Mouse (Mus musculus) kidney, embryonic 14.5 days (tissue): Measurements from ENCODE around the gene Obsl1. TPM values are rescaled to one million over a fixed set of nuclear protein-coding genes. Genes with fewer than 3 reads are reported as not detected.
A peak's percentile ranks its signal among the peaks of the same experiment; 100 is the strongest.

ENCODE experiments used
- ATAC-seq: fragments of 200-750 bp; cut with Nextera tagmentation; 2 replicates; pipeline ENCODE4 v1.8.0; 2017; ENCODE audit warnings: moderate number of reproducible peaks, mild to moderate bottlenecking, moderate TSS enrichment, moderate library complexity; ENCODE audit not compliant: low FRiP score, low TSS enrichment
- H3K27ac ChIP-seq: fragments of 300-500 bp; sonication (generic); 2 replicates; pipeline ENCODE4 v1.5.1; 2014; ENCODE audit warnings: low read depth, mild to moderate bottlenecking, low read length, moderate library complexity, mixed read lengths
- H3K27me3 ChIP-seq: fragments of 300-500 bp; sonication (generic); 2 replicates; pipeline ENCODE4 v1.6.1; 2014; ENCODE audit warnings: mild to moderate bottlenecking, low read length; ENCODE audit not compliant: control insufficient read depth, insufficient read depth
- H3K36me3 ChIP-seq: fragments of 300-500 bp; sonication (generic); 2 replicates; pipeline ENCODE4 v1.6.1; 2014; ENCODE audit warnings: low read length, mixed read lengths; ENCODE audit not compliant: control insufficient read depth, insufficient read depth
- H3K4me1 ChIP-seq: fragments of 300-500 bp; sonication (generic); 2 replicates; pipeline ENCODE4 v1.6.1; 2014; ENCODE audit warnings: low read length, mixed read lengths; ENCODE audit not compliant: control insufficient read depth, insufficient read depth
- H3K4me2 ChIP-seq: fragments of 300-500 bp; sonication (generic); replicated peaks from 2 replicates; pipeline ENCODE4 v1.6.1; 2014; ENCODE audit warnings: low read depth, mild to moderate bottlenecking, low read length
- H3K4me3 ChIP-seq: fragments of 300-500 bp; sonication (generic); 2 replicates; pipeline ENCODE4 v1.5.1; 2014; ENCODE audit warnings: mild to moderate bottlenecking, low read length
- H3K9ac ChIP-seq: fragments of 300-500 bp; sonication (generic); 2 replicates; pipeline ENCODE4 v1.6.1; 2014; ENCODE audit warnings: low read depth, mild to moderate bottlenecking, low read length, moderate library complexity
- H3K9me3 ChIP-seq: fragments of 300-500 bp; sonication (generic); 2 replicates; pipeline ENCODE4 v1.6.1; 2016; ENCODE audit warnings: low read length; ENCODE audit not compliant: control insufficient read depth
- WGBS: fragments of 180-500 bp; shearing (Covaris S2); extraction: QIAGEN DNeasy Blood & Tissue Kit; methylation state at CpG from one replicate; pipeline ENCODE4 v1.1.7; 2014; 5-methylcytosine and 5-hydroxymethylcytosine counted together
- polyA plus RNA-seq: library from polyadenylated mRNA; unstranded; fragments of >200 nt; fragmentation: Nextera tagmentation; extraction: Ambion mirVana; gene quantifications from 2 replicates; pipeline ENCODE4 v1.2.1, GENCODE M21; 2014

Gene Obsl1
- polyA plus RNA-seq, 1 experiment from 2014 or later, result 79.8 TPM

DNA sequence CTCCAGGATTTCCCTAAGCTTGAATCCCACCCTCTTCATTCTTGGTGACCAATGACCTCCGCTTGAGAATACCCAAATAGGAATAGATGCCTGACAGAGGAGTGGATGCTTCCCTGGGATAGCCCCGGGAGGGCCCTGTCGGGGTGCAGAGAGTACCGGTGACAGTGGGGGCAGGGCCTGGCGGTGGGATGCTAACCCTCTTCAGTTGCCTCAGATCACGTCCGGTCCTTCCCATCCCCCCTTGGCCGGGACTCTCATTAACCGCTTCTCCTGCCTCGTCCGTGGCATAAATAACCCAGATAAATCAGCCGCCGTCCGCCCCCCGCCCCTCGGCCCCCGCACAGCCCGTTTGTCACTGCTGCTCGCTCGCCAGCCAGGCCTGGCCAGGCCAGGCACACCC is 59.6 kb downstream of the Obsl1 start:
- H3K9ac ChIP-seq, result peak overlapping the region; percentile 31; the same call in 1 of the 2 replicates
- H3K9me3 ChIP-seq, result no peaks in the 10 kb centered on the region
- peaks cover 30% of the 10 kb centered on the region for H3K27me3 ChIP-seq
- H3K4me3 ChIP-seq, result no peak overlapping the region; the same call in 1 of the 2 replicates
- peak; percentile 34 for ATAC-seq
- WGBS, result under 1% methylated on average over 20 of the region's 20 CpGs
- peaks cover 92% of the 10 kb centered on the region for H3K4me1 ChIP-seq
- peak overlapping the region; percentile 37 for H3K4me2 ChIP-seq
- peak overlapping the region; percentile 81; the same call in 1 of the 2 replicates for H3K27ac ChIP-seq
- H3K36me3 ChIP-seq, result 0 out of 2 replicates have a peak, but pooled peaks cover 3% of the 10 kb centered on the region

DNA sequence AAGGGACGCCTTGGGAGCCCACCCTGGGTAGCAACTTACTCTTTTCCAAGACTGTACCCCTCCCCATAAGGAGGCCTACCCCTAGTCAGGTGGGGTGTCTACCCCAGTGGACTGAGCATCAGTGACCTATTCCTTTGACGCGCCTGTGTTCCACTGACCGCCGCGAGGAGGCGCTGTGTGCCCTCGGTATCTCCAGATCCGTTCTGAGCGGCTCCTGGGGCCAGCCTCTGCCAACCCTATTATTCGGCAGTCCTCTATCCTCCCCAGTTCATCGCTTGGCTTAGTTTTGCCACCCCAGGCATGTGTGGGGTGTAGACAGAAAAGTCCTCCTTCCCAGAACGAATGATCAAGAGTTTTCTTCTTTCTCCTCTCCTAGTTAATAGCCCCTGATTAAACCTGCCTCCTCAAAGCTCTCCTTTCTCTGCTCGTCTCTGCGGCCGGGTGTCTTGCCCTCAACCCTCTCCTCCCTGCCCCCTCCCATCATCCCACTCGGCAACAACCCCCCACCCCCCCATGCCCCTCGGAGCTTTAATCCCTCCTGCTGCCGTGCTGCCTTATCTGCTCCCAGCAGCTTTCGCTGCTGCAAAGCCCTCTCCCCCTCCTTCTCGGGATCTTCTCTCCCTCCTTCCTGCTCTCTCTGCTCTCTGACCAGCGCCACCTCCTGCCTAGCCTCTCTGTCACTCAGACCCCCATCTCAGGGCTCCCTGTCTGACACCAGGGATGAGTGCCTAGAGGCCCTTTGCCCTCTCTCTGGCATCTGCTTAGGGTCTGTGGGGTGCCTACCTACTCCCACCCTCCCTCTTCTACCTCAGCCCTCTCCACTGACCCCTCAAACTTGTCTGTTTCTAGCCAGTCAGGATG is 60.3 kb downstream of the Obsl1 start:
- H3K9ac ChIP-seq, result peak overlapping the region; percentile 31; the same call in 1 of the 2 replicates
- peak; percentile 17; the same call in 1 of the 2 replicates for ATAC-seq
- H3K4me2 ChIP-seq, result peak overlapping the region; percentile 37
- H3K4me3 ChIP-seq, result 0 out of 2 replicates have a peak overlapping the region, but pooled peaks have one; percentile 9
- H3K9me3 ChIP-seq, result no peaks in the 10 kb centered on the region
- WGBS, result under 1% methylated on average over 22 of the region's 22 CpGs
- peaks cover 89% of the 10 kb centered on the region for H3K4me1 ChIP-seq
- H3K27me3 ChIP-seq, result peaks cover 24% of the 10 kb centered on the region
- peak overlapping the region; percentile 81; the same call in 1 of the 2 replicates for H3K27ac ChIP-seq
- peaks cover 4% of the 10 kb centered on the region; the same call in 1 of the 2 replicates for H3K36me3 ChIP-seq

DNA sequence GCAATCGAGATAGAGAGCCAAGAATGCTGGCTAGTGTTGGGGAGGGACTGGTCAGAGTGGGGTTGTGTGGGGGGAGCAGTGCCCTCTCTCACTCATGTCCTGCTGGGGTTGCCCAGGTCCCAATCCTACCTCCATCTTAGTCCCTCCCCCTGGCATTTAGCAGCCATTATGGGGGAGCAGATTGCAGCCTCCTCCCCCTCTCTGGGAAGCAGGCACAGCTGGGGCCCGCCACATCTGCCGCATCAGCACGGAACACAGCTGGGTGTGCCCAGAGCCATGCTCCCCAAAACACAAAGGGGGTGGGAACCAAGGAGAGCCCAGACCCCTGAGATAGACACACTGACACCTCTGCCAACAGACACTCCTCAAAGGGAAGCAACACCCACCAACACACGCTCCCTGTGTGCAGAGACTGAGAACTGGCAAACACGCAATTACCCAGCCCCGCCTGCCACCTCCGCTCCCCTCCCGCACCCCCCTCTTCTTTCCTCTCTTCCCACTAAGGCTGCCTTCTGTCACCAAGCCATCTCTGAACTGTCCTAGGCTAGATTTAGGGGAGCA is 61.0 kb downstream of the Obsl1 start:
- peak overlapping the region; percentile 9; the same call in 1 of the 2 replicates for H3K9ac ChIP-seq
- no peaks in the 10 kb centered on the region for H3K9me3 ChIP-seq
- H3K36me3 ChIP-seq, result peaks cover 4% of the 10 kb centered on the region; the same call in 1 of the 2 replicates
- peaks cover 82% of the 10 kb centered on the region for H3K4me1 ChIP-seq
- 0 out of 2 replicates have a peak overlapping the region, but pooled peaks have one; percentile 37 for H3K4me2 ChIP-seq
- no peak overlapping the region for H3K27ac ChIP-seq
- H3K4me3 ChIP-seq, result no peak overlapping the region
- WGBS, result 12% methylated on average over 9 of the region's 9 CpGs
- peaks cover 17% of the 10 kb centered on the region for H3K27me3 ChIP-seq
- no peak for ATAC-seq

DNA sequence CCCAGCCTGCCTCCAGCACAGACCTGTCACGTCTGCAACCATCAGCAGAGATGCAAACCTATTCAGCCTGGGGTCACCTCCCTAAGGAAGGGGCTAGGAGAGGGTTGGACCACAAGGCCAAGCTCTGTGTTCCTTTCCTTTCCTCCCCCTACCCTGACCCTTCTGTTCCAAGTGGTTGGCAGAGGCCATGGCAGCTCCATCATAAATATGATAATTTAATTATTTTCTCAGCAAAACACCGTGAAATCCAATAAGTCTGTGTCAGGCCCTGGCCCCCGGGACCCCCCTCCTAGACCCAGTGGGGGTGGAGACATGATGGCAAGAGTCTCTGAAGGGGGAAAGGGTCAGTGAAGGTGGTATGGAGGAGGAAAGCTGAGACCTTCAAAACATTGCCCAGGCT is 62.0 kb downstream of the Obsl1 start:
- Histone ChIP-seq H3K27ac (no peak overlapping the region), H3K4me1 (peaks cover 71% of the 10 kb centered on the region), H3K27me3 (peaks cover 7% of the 10 kb centered on the region; the same call in 1 of the 2 replicates), H3K9ac (no peak overlapping the region), H3K4me2 (no peak overlapping the region), H3K9me3 (no peaks in the 10 kb centered on the region), H3K4me3 (no peak overlapping the region), H3K36me3 (peaks cover 4% of the 10 kb centered on the region; the same call in 1 of the 2 replicates)
- ATAC-seq, result 0 out of 2 replicates have a peak, but pooled peaks have one; percentile 8
- WGBS, result 20% methylated on average over 3 of the region's 3 CpGs

DNA sequence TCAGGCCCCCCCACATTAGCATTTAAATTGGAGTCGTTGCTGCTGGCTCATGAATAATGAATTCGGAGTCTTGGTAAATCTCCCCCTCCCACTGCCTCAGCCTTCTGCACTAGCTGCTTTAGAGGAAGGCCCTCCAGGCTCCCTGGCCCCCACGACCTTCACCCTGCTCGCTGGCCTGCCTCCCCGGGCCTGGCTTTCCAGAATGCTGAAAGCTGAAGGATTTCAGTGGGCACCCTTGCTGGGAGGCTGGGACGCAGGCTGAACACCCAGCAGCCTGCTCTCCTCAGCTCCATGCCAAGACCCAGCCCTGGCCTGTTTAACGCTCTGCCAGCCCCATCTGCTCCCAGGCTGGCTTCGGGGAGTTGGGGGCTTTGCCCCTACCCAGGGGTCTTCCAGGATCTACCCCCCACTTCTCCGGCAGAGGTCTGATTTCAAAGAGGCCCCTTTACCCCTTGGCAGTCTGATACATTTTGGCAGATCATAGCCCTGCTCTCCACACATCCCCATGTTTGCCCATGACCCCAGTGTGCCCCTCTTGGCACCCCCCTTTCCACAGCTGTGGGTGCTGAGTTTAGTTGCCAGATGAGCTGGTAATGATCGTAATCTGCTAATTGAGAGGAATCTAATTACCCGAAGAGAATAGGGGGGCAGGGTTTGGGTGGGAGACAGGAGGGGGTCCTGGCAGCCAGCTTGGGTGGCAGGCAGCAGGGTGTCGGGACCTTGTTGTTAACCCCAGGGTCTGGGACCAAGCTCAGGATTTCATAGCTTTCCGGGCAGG is 62.8 kb downstream of the Obsl1 start:
- H3K9ac ChIP-seq, result no peak overlapping the region
- H3K36me3 ChIP-seq, result peaks cover 4% of the 10 kb centered on the region; the same call in 1 of the 2 replicates
- H3K9me3 ChIP-seq, result no peaks in the 10 kb centered on the region
- H3K27me3 ChIP-seq, result no peaks in the 10 kb centered on the region
- peaks cover 64% of the 10 kb centered on the region for H3K4me1 ChIP-seq
- no peak for ATAC-seq
- WGBS, result 23% methylated on average over 13 of the region's 13 CpGs
- no peak overlapping the region for H3K4me2 ChIP-seq
- H3K27ac ChIP-seq, result no peak overlapping the region
- no peak overlapping the region for H3K4me3 ChIP-seq

DNA sequence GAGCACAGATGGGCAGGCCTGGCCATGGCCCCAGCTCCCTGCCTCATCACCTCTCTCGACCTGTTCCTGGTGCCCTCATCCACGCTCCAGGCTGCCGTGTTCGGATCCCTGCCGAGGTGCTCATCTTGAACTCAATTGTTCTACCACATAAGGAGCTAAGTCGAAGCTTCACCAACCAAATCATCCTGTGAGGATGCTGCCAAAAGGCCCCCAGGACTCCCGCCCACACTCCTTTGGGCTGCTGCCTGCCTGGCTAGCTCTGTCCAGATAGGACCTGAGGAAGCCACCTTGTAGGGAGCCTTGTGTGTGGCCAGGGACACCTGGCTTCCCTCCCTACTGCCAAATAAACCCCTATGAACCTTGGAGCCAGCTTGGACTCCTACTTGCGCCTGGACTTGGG is 63.4 kb downstream of the Obsl1 start:
- Histone ChIP-seq H3K9me3 (no peaks in the 10 kb centered on the region), H3K4me2 (no peak overlapping the region), H3K4me3 (no peak overlapping the region), H3K27ac (no peak overlapping the region), H3K27me3 (no peaks in the 10 kb centered on the region), H3K9ac (no peak overlapping the region), H3K36me3 (peaks cover 4% of the 10 kb centered on the region; the same call in 1 of the 2 replicates), H3K4me1 (peaks cover 57% of the 10 kb centered on the region)
- 52% methylated on average over 8 of the region's 8 CpGs for WGBS
- no peak for ATAC-seq

DNA sequence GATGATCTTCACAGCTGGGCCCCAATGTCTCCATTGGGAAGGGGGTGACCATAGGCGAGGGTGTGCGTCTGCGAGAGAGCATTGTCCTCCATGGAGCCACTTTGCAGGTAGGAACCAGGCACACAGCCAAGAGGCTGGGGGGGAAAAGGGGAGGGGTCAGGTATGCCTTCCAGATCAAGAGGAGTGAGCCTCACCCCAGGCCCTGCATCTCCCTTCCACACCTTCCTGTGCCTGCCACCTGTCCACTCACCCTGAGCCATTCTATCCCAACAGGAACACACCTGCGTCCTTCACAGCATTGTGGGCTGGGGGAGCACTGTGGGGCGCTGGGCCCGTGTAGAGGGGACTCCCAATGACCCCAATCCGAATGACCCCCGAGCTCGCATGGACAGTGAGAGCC is 64.1 kb downstream of the Obsl1 start:
- peaks cover 52% of the 10 kb centered on the region for H3K4me1 ChIP-seq
- no peak for ATAC-seq
- WGBS, result 80% methylated on average over 9 of the region's 9 CpGs

DNA sequence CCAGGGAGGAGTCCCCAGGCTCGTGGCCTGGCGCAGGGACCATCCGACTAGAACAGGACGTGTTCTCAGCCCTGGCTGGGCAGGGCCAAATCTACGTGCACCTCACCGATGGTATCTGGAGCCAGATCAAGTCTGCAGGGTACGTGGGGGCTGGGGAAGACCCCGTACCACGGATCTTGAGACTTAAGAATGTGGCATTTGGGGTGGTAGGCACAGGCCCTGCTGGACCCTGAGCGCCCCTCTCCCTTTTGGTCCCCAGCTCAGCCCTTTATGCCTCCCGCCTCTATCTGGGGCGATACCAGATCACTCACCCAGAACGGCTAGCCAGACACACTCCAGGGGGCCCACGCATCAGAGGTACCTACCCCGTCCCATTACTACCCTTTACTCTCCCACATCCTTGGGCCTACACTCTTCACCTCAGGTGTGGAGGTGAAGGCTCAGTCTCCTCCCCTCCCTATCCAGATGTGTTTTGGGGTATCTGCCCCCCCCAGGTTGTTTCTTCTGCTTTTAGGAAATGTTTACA is 64.7 kb downstream of the Obsl1 start:
- Histone ChIP-seq H3K4me1 (peaks cover 52% of the 10 kb centered on the region), H3K36me3 (peaks cover 4% of the 10 kb centered on the region; the same call in 1 of the 2 replicates), H3K27me3 (no peaks in the 10 kb centered on the region), H3K9ac (no peak overlapping the region), H3K4me2 (no peak overlapping the region), H3K9me3 (no peaks in the 10 kb centered on the region), H3K27ac (no peak overlapping the region), H3K4me3 (no peak overlapping the region)
- 68% methylated on average over 15 of the region's 15 CpGs for WGBS
- no peak for ATAC-seq

More for the DNA sequence above, 64.1 kb downstream of the Obsl1 start:
- no peak overlapping the region for H3K27ac ChIP-seq
- H3K27me3 ChIP-seq, result no peaks in the 10 kb centered on the region
- H3K4me2 ChIP-seq, result no peak overlapping the region
- H3K9ac ChIP-seq, result no peak overlapping the region
- peaks cover 4% of the 10 kb centered on the region; the same call in 1 of the 2 replicates for H3K36me3 ChIP-seq
- H3K4me3 ChIP-seq, result no peak overlapping the region
- no peaks in the 10 kb centered on the region for H3K9me3 ChIP-seq
